Mouse (Mus musculus) gastrocnemius, postnatal 14 days (tissue): ENCODE measurements around the gene Glb1. TPM values are rescaled to one million over a fixed set of nuclear protein-coding genes. Genes with fewer than 3 reads are reported as not detected.
"Not testable (repeated sequence)": the region's sequence is repeated elsewhere in the genome, so short reads cannot be mapped to it uniquely, and the experiment has no call there.

Source experiments
- DNase-seq: peaks from one replicate; pipeline ENCODE4 v3.0.0; 2021; ENCODE audit warnings: mixed read lengths
- intact Hi-C: fragments of 180-260 bp; cut with DNase I; formaldehyde crosslinking; loops from one replicate; pipeline ENCODE4 v1.15.1; 2025; ENCODE audit warnings: low total_unique reads
- long read RNA-seq, 2 experiments: library from polyadenylated mRNA; stranded (forward); transcript quantifications; one replicate each; pipeline ENCODE4 v2.0.0; 2021
- total RNA-seq, 2 experiments: library from RNA; stranded (reverse); gene quantifications; 2 replicates each; pipeline ENCODE4 v1.2.3; 2021

Glb1 gene
- 10 to 100 TPM in 1 of 2 experiments, 1 to 10 TPM in 1; 9.9 to 10.3 TPM for total RNA-seq
- long read RNA-seq, experiment 1, transcript Glb1-201 (16 exons, 2,396 nt), result major isoform, 6 of 11 reads
- long read RNA-seq, experiment 1, partial matches to known transcripts, result 4 of 11 reads
- long read RNA-seq, experiment 1, other reads (novel, unspliced or antisense), result 1 of 11 reads
- long read RNA-seq, experiment 2, transcript Glb1-201 (16 exons, 2,396 nt), result major isoform, 10 of 17 reads
- long read RNA-seq, experiment 2, partial matches to known transcripts, result 5 of 17 reads
- long read RNA-seq, experiment 2, other reads (novel, unspliced or antisense), result 2 of 17 reads

- peak; percentile 85 for DNase-seq
- intact Hi-C loops, result no loop called here
Measured at GRCm38 (mm10) chr9:114400949-114401684, at the start of gene Glb1, which contains the start of gene Tmppe. Gene Glb1, plus strand, starts transcription at chr9:114401076. Gene Tmppe, plus strand, starts transcription at chr9:114401105.

GRCm38 (mm10) chr9:114367783-114368470 is 32.9 kb upstream of the Glb1 start:
- intact Hi-C loops, result no loop called here
- peak; percentile 74 for DNase-seq

GRCm38 (mm10) chr9:114368471-114368858 is 32.4 kb upstream of the Glb1 start:
- intact Hi-C loops, result no loop called here
- no peak for DNase-seq

- DNase-seq, intact Hi-C loops: not testable (repeated sequence)
Measured at GRCm38 (mm10) chr9:114369389-114369788, 31.5 kb upstream of the Glb1 start.

- DNase-seq, intact Hi-C loops: not testable (repeated sequence)
Measured at GRCm38 (mm10) chr9:114371717-114372116, 29.2 kb upstream of the Glb1 start.

- intact Hi-C loops, result loop anchor here (5.0 kb wide), 1 partner anchor 53 kb away; no protein-coding TSS in a partner anchor
- no peak for DNase-seq
Measured at GRCm38 (mm10) chr9:114375276-114375962, 25.5 kb upstream of the Glb1 start.

GRCm38 (mm10) chr9:114377168-114377567 is 23.7 kb upstream of the Glb1 start:
- intact Hi-C loops, result loop anchor here (5.0 kb wide), 1 partner anchor 55 kb away; no protein-coding TSS in a partner anchor
- no peak for DNase-seq

GRCm38 (mm10) chr9:114379871-114380270 is 21.0 kb upstream of the Glb1 start:
- DNase-seq, result no peak
- intact Hi-C loops, result loop anchor here (5.0 kb wide), 1 partner anchor 58 kb away; no protein-coding TSS in a partner anchor

- DNase-seq, result no peak
Measured at GRCm38 (mm10) chr9:114380881-114381733, 19.8 kb upstream of the Glb1 start.

GRCm38 (mm10) chr9:114382936-114383710 is 17.8 kb upstream of the Glb1 start:
- DNase-seq, result no peak
- intact Hi-C loops, result no loop called here

More at GRCm38 (mm10) chr9:114380881-114381733, 19.8 kb upstream of the Glb1 start:
- intact Hi-C loops, result no loop called here

GRCm38 (mm10) chr9:114384691-114385090 is 16.2 kb upstream of the Glb1 start:
- DNase-seq, result no peak
- intact Hi-C loops, result no loop called here

- no peak for DNase-seq
- intact Hi-C loops, result no loop called here
Measured at GRCm38 (mm10) chr9:114385160-114385559, 15.7 kb upstream of the Glb1 start.

GRCm38 (mm10) chr9:114387086-114387485 is 13.8 kb upstream of the Glb1 start:
- DNase-seq, result no peak
- intact Hi-C loops, result no loop called here

- DNase-seq, result no peak
- intact Hi-C loops, result no loop called here
Measured at GRCm38 (mm10) chr9:114388288-114388687, 12.6 kb upstream of the Glb1 start.

- no peak for DNase-seq
- intact Hi-C loops, result no loop called here
Measured at GRCm38 (mm10) chr9:114388701-114389370, 12.0 kb upstream of the Glb1 start.

GRCm38 (mm10) chr9:114389371-114389904 is 11.4 kb upstream of the Glb1 start:
- intact Hi-C loops, result no loop called here
- no peak for DNase-seq
